In genomic region chr6:88037471-88038045, GRCm38 (mm10) we compare ENCODE assay signal across 17 mouse cellular contexts. TPM values are rescaled to one million over a fixed set of nuclear protein-coding genes. Genes with fewer than 3 reads are reported as not detected.
DNase-seq lines count a peak whose midpoint lies in the region; ATAC-seq lines count a peak whose summit lies in the region.
"Had no signal": no experiment of that assay in that cellular context is flagged by ENCODE, and none has a peak within 500 bp of the region (broad histone marks: within the 10 kb centered on the region; RNA-seq: fewer than 3 reads in every experiment).

No protein-coding gene starts in this region.

- no peaks in the 10 kb centered on the region for H3K27me3 ChIP-seq in kidney, embryonic 14.5 days (ENCODE audit: control insufficient read depth, insufficient read depth, low read length)
- no peaks in the 10 kb centered on the region for H3K27me3 ChIP-seq in liver, embryonic 13.5 days
- H3K27me3 ChIP-seq in liver, embryonic 11.5 days (replicated peaks; ENCODE audit: control insufficient read depth, insufficient read depth, low read length) = no peaks in the 10 kb centered on the region
- H3K27me3 ChIP-seq: heart, embryonic 12.5 days; limb, embryonic 15.5 days; midbrain, embryonic 15.5 days had no signal

- peak; percentile 41 for DNase-seq in kidney, adult 9 months
- no peak for DNase-seq in liver, embryonic 13.5 days
- DNase-seq in liver, embryonic 11.5 days (ENCODE audit: low spot score) = no peak
- DNase-seq in ZHBTc4 (ENCODE audit: low read depth, low spot score) = peak; percentile 42
- peak; percentile 66 for DNase-seq in brain, adult 2 months (ENCODE audit: low read depth, low spot score)
- no peak for DNase-seq in cerebellum, adult 11 months
- DNase-seq: adrenal gland, adult 8-10 months; cerebellum, postnatal 10 days; right cerebral cortex, postnatal 4 days; thymus, postnatal 14 days had no signal

- no peak overlapping the region for H3K27ac ChIP-seq in kidney, embryonic 14.5 days (ENCODE audit: low read depth, low read length)
- H3K27ac ChIP-seq in liver, embryonic 13.5 days = no peak overlapping the region; the same call in 1 of the 2 replicates
- no peak overlapping the region for H3K27ac ChIP-seq in liver, embryonic 11.5 days (ENCODE audit: low read depth, low read length)
- H3K27ac ChIP-seq: hindbrain, embryonic 14.5 days; limb, embryonic 15.5 days; midbrain, embryonic 15.5 days had no signal

- H3K36me3 ChIP-seq in kidney, embryonic 14.5 days (ENCODE audit: control insufficient read depth, insufficient read depth, low read length) = peaks cover 15% of the 10 kb centered on the region; the same call in 1 of the 2 replicates
- H3K36me3 ChIP-seq in liver, embryonic 13.5 days = peaks cover 46% of the 10 kb centered on the region
- H3K36me3 ChIP-seq in liver, embryonic 11.5 days (ENCODE audit: control insufficient read depth, insufficient read depth, low read length) = peaks cover 5% of the 10 kb centered on the region; the same call in 1 of the 2 replicates

- ATAC-seq in kidney, embryonic 14.5 days (ENCODE audit: low FRiP score, low TSS enrichment) = no peak
- no peak for ATAC-seq in liver, embryonic 13.5 days (ENCODE audit: low read depth)
- no peak for ATAC-seq in liver, embryonic 11.5 days (replicated peaks; ENCODE audit: low FRiP score)
- ATAC-seq: intestine, embryonic 16.5 days; lung, postnatal 0 days; midbrain, embryonic 15.5 days had no signal

- no peaks in the 10 kb centered on the region for H3K9me3 ChIP-seq in kidney, embryonic 14.5 days (ENCODE audit: control insufficient read depth, low read length)
- no peaks in the 10 kb centered on the region for H3K9me3 ChIP-seq in liver, embryonic 13.5 days (replicated peaks)
- no peaks in the 10 kb centered on the region for H3K9me3 ChIP-seq in liver, embryonic 11.5 days (ENCODE audit: control insufficient read depth, low read length)
- H3K9me3 ChIP-seq: heart, embryonic 12.5 days; limb, embryonic 15.5 days; midbrain, embryonic 15.5 days had no signal

- H3K4me3 ChIP-seq in kidney, embryonic 14.5 days (ENCODE audit: low read length) = no peak overlapping the region
- H3K4me3 ChIP-seq in liver, embryonic 13.5 days (replicated peaks) = no peak overlapping the region
- H3K4me3 ChIP-seq in liver, embryonic 11.5 days (ENCODE audit: low read depth, low read length) = no peak overlapping the region
- H3K4me3 ChIP-seq: heart, embryonic 12.5 days; limb, embryonic 15.5 days; midbrain, embryonic 15.5 days had no signal

- WGBS in kidney, embryonic 14.5 days = 88% methylated on average over 4 of the region's 4 CpGs
- 71% methylated on average over 4 of the region's 4 CpGs for WGBS in liver, embryonic 13.5 days (ENCODE audit: insufficient replicate concordance)
- 86% methylated on average over 4 of the region's 4 CpGs for WGBS in liver, embryonic 11.5 days

- H3K9ac ChIP-seq in kidney, embryonic 14.5 days (ENCODE audit: low read depth, low read length) = no peak overlapping the region
- H3K9ac ChIP-seq in liver, embryonic 13.5 days = 0 out of 2 replicates have a peak overlapping the region, but pooled peaks have one; percentile 6
- no peak overlapping the region for H3K9ac ChIP-seq in liver, embryonic 11.5 days (ENCODE audit: low read depth, low read length)
- H3K9ac ChIP-seq: heart, embryonic 12.5 days; hindbrain, embryonic 14.5 days; limb, embryonic 15.5 days; midbrain, embryonic 15.5 days had no signal

- H3K4me2 ChIP-seq in kidney, embryonic 14.5 days (replicated peaks; ENCODE audit: low read depth, low read length) = no peak overlapping the region
- H3K4me2 ChIP-seq in liver, embryonic 13.5 days = no peak overlapping the region
- H3K4me2 ChIP-seq in liver, embryonic 11.5 days = no peak overlapping the region
- H3K4me2 ChIP-seq: heart, embryonic 12.5 days; hindbrain, embryonic 14.5 days; limb, embryonic 15.5 days; midbrain, embryonic 15.5 days had no signal

- H3K4me1 ChIP-seq in kidney, embryonic 14.5 days (ENCODE audit: control insufficient read depth, insufficient read depth, low read length) = 0 out of 2 replicates have a peak, but pooled peaks cover 3% of the 10 kb centered on the region
- H3K4me1 ChIP-seq in liver, embryonic 13.5 days (replicated peaks) = peaks cover 35% of the 10 kb centered on the region
- peaks cover 4% of the 10 kb centered on the region; the same call in 1 of the 2 replicates for H3K4me1 ChIP-seq in liver, embryonic 11.5 days (replicated peaks; ENCODE audit: control insufficient read depth, insufficient read depth, low read length)

RNA-seq across cellular contexts. Expression of gene Rab7, which starts 7.5 kb away (rescaled TPM):
- 151 and 222 TPM in 2 replicates for polyA plus RNA-seq in kidney, embryonic 14.5 days (2014; fragmentation: Nextera tagmentation; extraction: Ambion mirVana)
- 108 and 132 TPM in 2 replicates for polyA plus RNA-seq in liver, embryonic 13.5 days (2015; fragmentation: Nextera tagmentation; extraction: Ambion mirVana)
- polyA plus RNA-seq in liver, embryonic 11.5 days (2014; fragmentation: Nextera tagmentation; extraction: Ambion mirVana) = 221 and 230 TPM in 2 replicates

RNA-seq across cellular contexts. Expression of gene Rpn1, which starts 46.7 kb away (rescaled TPM):
- polyA plus RNA-seq in kidney, embryonic 14.5 days (2014; fragmentation: Nextera tagmentation; extraction: Ambion mirVana) = 294 and 402 TPM in 2 replicates
- polyA plus RNA-seq in liver, embryonic 13.5 days (2015; fragmentation: Nextera tagmentation; extraction: Ambion mirVana) = 198 and 228 TPM in 2 replicates
- polyA plus RNA-seq in liver, embryonic 11.5 days (2014; fragmentation: Nextera tagmentation; extraction: Ambion mirVana) = 384 and 414 TPM in 2 replicates

RNA-seq across cellular contexts. Expression of gene H1fx, which starts 56.1 kb away (rescaled TPM):
- polyA plus RNA-seq in kidney, embryonic 14.5 days (2014; fragmentation: Nextera tagmentation; extraction: Ambion mirVana) = 38.2 and 45.8 TPM in 2 replicates
- polyA plus RNA-seq in liver, embryonic 13.5 days (2015; fragmentation: Nextera tagmentation; extraction: Ambion mirVana) = 1.8 and 2.5 TPM in 2 replicates
- 16.8 and 21.2 TPM in 2 replicates for polyA plus RNA-seq in liver, embryonic 11.5 days (2014; fragmentation: Nextera tagmentation; extraction: Ambion mirVana)

Comparison
In these comparisons a context has a peak if more than half of its experiments do, and no peak if none do; other contexts are left out.
1. DNase-seq: peak in kidney, adult 9 months (single experiment), ZHBTc4 (single experiment) and brain, adult 2 months (single experiment); none in liver, embryonic 13.5 days (single experiment), liver, embryonic 11.5 days (single experiment) and cerebellum, adult 11 months (single experiment).